Mouse (Mus musculus) erythroid progenitor cell, adult 5-6 weeks (primary cell): ENCODE measurements around the gene Zfp712. TPM values are rescaled to one million over a fixed set of nuclear protein-coding genes. Genes with fewer than 3 reads are reported as not detected.

Experiments used
- ATAC-seq: replicated peaks from 2 replicates; pipeline ENCODE4 v1.8.0; 2016; ENCODE audit warnings: moderate number of reproducible peaks, mild to moderate bottlenecking, moderate TSS enrichment, inconsistent platforms; ENCODE audit not compliant: poor library complexity, low FRiP score, severe bottlenecking
- total RNA-seq, 2 experiments: library from RNA; stranded (forward) in 1 of 2; stranded (reverse) in 1 of 2; fragments of 150-400 nt in 1 of 2; fragments of 186-747, 209-891 nt in 1 of 2; gene quantifications; 2 replicates each; pipeline versions ENCODE4 v1.2.3 to v1.2.4; 2015 to 2017; ENCODE audit warnings: low replicate concordance in 2 of 2

Gene Zfp712
- 1.1 and 3.4 TPM in 2 replicates for total RNA-seq (2015; ENCODE audit: low replicate concordance)
- total RNA-seq (2017; ENCODE audit: low replicate concordance), result 0.98 and 1.3 TPM in 2 replicates

DNA sequence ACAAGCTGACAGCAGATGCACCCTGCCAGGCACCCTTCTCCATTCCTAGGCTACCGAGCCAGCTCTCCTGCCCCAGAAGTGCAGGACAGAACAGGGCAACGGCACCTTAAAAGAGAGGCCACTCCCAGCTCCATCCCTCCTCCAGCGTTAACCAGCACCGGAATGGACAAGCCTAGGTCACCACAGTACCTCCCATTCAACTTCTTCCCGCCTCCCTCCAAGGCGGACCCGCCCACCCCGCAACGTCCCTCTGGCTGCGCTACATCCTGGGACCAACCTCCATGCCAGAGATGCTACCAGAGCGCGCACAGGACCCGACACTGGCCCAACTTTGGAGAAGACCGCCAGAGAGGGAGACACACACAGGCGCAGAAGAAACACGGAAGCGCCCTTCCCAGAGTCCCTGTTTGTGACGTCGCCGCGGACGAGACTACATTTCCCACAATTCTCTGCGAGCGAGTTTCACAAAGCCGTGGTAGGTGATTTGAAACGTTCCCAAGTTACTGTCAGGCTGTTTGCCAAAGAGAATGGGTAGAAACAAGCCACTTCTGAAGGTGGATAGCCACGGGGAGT, at the start of gene Zfp712:
Gene Zfp712, minus strand, starts transcription at position 385 of the 573 bp plus-strand sequence.
- peak; percentile 99 for ATAC-seq

DNA sequence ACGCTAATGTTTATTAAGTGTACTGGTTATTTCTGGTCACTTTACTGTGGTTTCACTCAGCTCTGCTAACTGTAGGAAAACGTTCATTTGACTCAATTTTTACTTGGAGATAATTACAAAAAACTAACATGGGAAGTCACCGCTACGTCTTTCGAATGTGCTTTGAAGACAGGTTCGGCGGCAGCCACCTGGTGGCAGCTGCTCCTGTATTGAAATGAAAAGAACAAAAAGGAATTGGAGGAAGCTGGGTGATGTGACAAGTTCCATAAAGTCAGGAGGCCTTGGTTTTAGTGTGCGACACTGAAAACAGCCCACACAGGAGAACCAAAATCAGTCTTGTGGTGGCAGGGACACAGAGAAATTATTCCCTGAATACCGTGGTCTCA, 47.8 kb upstream of the Zfp712 start:
- peak; percentile 64 for ATAC-seq

DNA sequence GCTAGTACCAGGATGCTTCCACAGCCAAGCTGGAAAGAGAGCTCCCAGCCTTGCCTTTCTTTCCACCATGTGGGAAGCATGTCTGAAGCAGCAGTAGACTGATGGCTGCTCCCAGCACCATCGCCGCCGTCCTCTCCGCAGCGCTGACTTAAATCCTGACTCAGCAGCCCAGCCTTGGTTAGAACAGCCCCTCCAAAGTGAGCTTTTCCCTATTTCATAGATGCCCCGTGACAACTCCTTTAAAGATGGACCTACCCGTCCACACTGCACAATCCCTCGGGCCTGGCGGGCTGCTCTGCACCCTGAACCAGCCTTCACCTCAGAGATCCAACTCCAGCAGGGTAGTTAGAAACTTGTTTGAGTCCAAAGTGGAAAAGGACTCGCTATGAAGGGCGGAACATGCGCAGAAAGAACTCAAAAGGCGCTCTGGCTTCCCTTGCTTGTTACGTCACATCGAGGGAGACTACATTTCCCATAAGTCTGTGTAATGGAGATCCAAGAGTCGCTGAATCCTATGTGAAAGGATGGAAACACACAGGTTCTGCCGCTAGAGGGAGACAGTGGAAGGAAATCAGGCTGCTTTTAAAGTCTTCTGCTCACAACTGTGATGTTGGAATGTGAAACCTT, 47.3 kb upstream of the Zfp712 start, which contains the start of gene Gm28557:
Gene Gm28557, minus strand, starts transcription at position 411 of the 627 bp plus-strand sequence.
- peak; percentile 98 for ATAC-seq

DNA sequence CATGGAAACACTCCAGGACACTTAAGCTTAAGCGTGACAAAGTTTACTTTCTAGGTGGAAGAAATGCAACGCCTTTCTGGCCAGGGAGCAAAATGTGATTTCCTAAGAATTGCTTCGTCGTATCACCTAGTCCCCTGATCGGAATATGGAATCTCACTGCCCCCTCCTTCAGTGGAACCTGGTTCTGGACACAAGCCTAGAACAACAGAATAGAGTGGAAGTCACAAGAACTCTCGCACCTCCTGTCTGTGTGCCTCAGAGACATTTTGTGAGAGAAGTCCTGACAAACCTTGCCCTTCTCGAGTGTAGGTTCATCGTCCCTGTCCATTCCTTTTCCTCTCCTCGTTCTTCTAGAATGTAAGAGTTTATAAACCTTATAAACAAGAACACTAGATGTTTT, 46.7 kb upstream of the Zfp712 start:
- ATAC-seq, result no peak

DNA sequence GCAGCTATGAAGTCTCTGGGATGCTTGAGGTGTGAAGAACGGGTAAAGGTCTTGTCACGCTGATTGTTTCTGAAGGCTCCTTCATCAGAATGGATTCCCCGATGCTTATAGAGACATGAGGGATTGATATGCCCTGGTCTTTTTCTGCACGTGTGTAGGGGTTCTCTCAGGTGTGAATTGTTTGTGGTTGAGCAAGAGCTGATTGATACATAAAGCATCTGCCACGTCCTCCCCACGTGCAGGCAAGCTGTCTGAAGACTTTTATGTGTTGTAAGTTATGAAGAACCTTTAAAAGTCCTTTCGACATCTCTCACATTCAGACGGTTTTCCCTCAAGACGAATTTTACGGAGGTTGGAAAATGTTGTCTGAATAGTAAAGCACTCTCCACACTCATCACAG, 36.9 kb upstream of the Zfp712 start, which contains the start of gene Zfp708:
Gene Zfp708, minus strand, starts transcription at position 101 of the 400 bp plus-strand sequence.
- ATAC-seq, result no peak

DNA sequence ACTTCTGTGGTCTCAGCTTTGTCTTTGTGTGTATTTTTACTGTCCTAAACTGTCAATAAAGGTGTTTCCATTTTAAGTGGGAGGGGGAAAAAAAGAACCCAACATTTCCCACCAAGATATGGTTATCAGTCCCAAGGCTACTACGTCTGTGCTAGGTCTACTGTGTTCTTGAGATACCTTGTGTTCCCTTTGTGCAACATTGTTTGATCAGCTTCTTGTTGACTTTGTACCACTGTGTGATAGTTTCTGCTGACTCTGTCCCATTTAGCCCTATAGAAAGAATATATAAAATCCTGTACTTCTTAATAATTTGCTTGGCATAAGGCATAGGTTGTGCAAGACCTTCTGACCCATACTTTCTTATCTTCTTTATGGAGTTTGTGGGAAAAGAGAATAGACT, 29.2 kb upstream of the Zfp712 start:
- ATAC-seq, result no peak

DNA sequence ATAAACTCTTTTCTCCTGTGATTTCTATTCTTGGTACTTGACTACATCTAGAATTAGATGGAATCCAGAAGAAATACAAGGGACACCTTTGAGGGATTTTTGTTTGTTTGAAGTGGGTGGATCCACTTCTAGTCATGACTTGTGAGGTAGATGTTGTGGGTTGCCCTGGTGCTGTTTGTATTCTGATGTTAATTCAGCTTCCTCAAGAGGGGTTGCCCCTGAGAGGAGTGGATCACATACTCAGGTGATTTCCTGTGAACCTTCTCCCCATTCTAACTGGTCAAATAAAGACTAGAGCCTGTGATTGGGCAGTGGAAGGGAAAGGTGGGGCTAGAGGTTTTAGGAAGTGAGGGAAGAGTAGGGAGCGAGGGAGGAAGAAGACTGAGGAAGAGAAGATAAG, 21.0 kb upstream of the Zfp712 start:
- no peak for ATAC-seq

DNA sequence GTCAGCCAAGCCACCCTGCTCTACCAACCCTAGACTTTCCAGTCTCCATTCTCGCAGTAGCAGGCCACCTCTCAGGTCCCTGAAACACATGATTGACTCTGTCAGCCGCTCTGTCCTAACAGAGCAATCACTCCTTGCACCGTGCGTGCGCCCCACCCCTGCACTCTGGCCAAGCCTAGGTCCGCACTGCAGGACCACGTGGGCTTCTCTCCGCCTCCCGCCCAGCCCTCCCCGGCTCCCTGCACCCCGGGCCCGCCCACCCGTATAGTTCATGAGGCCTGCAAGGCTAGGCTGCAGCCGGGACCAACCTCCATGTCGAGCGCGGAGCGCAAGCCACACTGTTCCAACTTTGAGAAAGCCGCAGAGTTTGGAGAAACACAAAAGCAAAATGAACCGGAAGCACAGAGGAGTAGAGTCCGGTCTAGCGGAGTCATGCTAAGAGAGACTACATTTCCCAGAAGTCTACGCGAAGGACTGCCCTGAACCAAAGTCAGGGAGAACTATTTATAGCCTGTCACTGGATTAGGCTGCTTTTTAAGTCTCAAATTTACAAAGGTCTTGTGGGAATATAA, 20.3 kb upstream of the Zfp712 start:
- ATAC-seq, result peak; percentile 92

DNA sequence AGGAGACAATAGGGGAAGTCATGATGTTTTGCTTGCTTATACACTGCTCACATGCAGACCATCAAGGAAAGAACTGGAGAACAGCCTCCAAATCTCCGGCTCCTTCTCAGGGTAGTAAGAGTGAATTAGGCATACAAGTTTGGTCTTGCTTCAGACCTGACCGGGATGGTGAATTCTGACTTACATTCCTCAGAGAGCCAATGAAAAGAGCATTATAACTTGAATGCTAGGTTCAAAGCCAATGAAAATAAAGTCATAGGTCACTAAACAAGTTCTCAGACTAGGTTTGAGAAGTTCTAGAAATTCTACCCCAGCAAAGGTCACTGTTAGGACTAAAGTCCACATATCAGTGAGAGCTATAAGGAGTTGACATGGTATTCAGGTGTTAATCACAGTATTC, 16.3 kb upstream of the Zfp712 start:
- no peak for ATAC-seq

DNA sequence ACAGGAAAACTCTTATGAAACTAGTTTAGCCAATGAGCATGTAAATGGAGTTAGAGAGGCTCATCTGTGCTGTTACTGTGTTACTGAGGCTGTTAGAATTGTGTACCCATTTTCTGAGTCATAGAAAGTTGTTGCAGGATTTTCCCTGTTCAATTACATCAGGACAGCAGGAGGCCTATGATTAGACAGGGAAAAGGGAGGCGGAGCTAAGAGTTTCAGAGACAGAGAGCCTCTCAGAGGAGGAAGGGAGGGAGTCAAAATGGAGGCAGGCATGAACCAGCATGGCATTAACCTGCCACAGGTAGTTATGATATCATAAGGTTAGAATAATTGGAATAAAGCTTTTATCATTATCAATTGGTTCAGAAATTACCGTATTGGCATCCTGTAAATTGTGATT, 11.8 kb upstream of the Zfp712 start:
- ATAC-seq, result no peak

DNA sequence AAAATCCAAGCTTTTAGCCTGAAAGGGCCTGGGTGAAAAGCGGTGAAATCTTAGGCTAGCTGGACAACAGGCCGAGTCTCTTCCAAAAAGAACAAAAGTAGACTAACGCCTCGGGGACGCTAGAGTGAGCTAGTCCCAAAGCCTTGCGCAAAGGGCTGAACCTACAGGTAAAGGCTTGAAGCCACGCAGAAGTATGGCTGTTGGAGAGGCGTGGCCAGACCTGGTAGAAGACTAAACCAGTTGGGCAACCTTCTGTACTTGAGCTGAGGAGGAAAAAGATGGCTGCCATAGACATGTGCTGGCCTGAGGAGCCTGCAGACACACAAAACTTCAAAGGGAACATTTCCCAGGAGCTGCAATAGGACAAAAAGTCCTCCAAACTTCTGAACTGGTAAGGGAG, 4.4 kb upstream of the Zfp712 start:
- no peak for ATAC-seq

DNA sequence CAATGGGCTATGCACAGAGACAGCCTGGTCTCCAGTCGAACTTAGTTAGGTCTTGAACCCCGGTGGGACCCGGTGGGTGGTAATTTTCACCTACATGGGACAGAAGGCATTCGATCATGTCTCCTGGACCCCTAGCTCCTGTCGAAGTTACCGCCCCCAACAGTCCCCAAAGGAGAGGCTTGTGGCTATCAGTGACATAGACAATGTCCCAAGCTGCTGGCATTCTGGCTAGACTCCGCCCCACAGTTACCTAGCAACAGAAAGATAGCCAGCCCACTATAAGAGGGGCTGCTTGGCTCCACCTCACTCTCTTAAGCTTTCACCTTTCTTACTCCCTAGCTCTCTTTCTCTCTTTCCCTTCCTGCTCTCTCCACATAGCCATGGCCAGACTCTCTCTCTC, 1.5 kb upstream of the Zfp712 start:
- no peak for ATAC-seq

DNA sequence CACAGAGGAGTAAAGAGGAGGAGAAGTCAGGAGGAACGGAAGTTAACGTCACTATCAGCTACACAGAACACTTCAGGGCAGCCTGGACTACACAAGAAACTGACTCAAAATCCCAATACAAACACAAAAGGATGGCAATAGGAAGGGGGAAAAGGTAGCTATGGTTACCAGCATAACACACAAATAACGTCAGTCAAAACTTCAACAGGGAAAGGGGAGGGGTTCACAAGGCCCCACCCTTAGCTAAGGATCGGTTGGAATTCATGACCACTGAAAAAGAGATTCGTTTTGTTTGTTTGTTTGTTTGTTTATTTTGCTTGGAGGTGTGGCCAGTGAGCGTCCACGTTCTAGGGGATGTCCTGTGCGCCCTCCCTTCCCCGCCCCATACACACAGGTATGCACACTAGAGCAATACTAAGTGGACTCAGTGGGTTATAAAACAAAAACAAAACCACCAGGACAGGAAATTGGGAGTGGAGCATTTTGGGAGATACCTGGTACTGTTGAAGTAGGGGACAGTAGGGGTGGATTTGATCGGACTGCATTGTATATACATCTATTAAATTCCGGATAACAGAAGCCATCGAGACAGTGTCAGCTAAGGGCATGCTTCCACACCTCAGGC, 697 bp downstream of the Zfp712 start:
- ATAC-seq, result no peak; the same call in 1 of the 2 replicates

Other genes with a start within 250 kb of the Zfp712 start
- 1.3 TPM in 1 of 2 replicates, not detected in the other for gene Gm10767, start 156.3 kb downstream of the Zfp712 start, total RNA-seq (2015; ENCODE audit: low replicate concordance)
- gene Gm10767, start 156.3 kb downstream of the Zfp712 start, total RNA-seq (2017; ENCODE audit: low replicate concordance), result 0.64 TPM in 1 of 2 replicates, not detected in the other
- 4.2 TPM in 1 of 2 replicates, not detected in the other for gene Zfp708, start 36.8 kb upstream of the Zfp712 start, total RNA-seq (2015; ENCODE audit: low replicate concordance)
- gene Zfp708, start 36.8 kb upstream of the Zfp712 start, total RNA-seq (2017; ENCODE audit: low replicate concordance), result 1.2 and 2.1 TPM in 2 replicates
- not detected in 2 replicates for gene Gm28557, start 47.4 kb upstream of the Zfp712 start, total RNA-seq (2015; ENCODE audit: low replicate concordance)
- 0.83 TPM in 1 of 2 replicates, not detected in the other for gene Gm28557, start 47.4 kb upstream of the Zfp712 start, total RNA-seq (2017; ENCODE audit: low replicate concordance)
- gene Rslcan18, start 55.1 kb upstream of the Zfp712 start, total RNA-seq (2015; ENCODE audit: low replicate concordance), result not detected in 2 replicates
- 0.08 and 1.3 TPM in 2 replicates for gene Rslcan18, start 55.1 kb upstream of the Zfp712 start, total RNA-seq (2017; ENCODE audit: low replicate concordance)
- 1.1 TPM in 1 of 2 replicates, not detected in the other for gene Zfp759, start 60.5 kb upstream of the Zfp712 start, total RNA-seq (2015; ENCODE audit: low replicate concordance)
- 0.51 and 2.9 TPM in 2 replicates for gene Zfp759, start 60.5 kb upstream of the Zfp712 start, total RNA-seq (2017; ENCODE audit: low replicate concordance)
- gene Rsl1, start 112.0 kb upstream of the Zfp712 start, total RNA-seq (2015; ENCODE audit: low replicate concordance), result 3.2 and 5.0 TPM in 2 replicates
- gene Rsl1, start 112.0 kb upstream of the Zfp712 start, total RNA-seq (2017; ENCODE audit: low replicate concordance), result 2.2 TPM in 1 of 2 replicates, not detected in the other
- gene Zfp455, start 133.3 kb upstream of the Zfp712 start, total RNA-seq (2015; ENCODE audit: low replicate concordance), result 4.6 TPM in 1 of 2 replicates, not detected in the other
- 0.90 and 1.3 TPM in 2 replicates for gene Zfp455, start 133.3 kb upstream of the Zfp712 start, total RNA-seq (2017; ENCODE audit: low replicate concordance)
- 0.36 and 0.42 TPM in 2 replicates for gene Zfp458, start 217.3 kb upstream of the Zfp712 start, total RNA-seq (2015; ENCODE audit: low replicate concordance)
- 0.38 and 0.77 TPM in 2 replicates for gene Zfp458, start 217.3 kb upstream of the Zfp712 start, total RNA-seq (2017; ENCODE audit: low replicate concordance)
- gene Zfp457, start 245.3 kb upstream of the Zfp712 start, total RNA-seq (2015; ENCODE audit: low replicate concordance), result not detected in 2 replicates
- gene Zfp457, start 245.3 kb upstream of the Zfp712 start, total RNA-seq (2017; ENCODE audit: low replicate concordance), result 1.4 TPM in 1 of 2 replicates, not detected in the other